8 mouse cellular contexts compared by ENCODE assay signal in genomic region chr11:59661005-59661404, GRCm38 (mm10). TPM values are rescaled to one million over a fixed set of nuclear protein-coding genes. Genes with fewer than 3 reads are reported as not detected.
DNase-seq lines count a peak whose midpoint lies in the region; ATAC-seq and TF ChIP-seq lines count a peak whose summit lies in the region.

TSS of gene Mprip (plus strand) at chr11:59661305.

- peak within 1 kb of the TSS; percentile 88 for H3K4me2 ChIP-seq in forebrain, embryonic 12.5 days
- peak within 1 kb of the TSS; percentile 64 for H3K4me2 ChIP-seq in midbrain, embryonic 16.5 days (ENCODE audit: low read length)

- H3K36me3 ChIP-seq in C2C12 (ENCODE audit: control insufficient read depth, insufficient read depth) (peaks cover 4% of the 10 kb centered on the region), ES-E14 (ENCODE audit: control insufficient read depth, insufficient read depth, low read length, poor library complexity, severe bottlenecking) (no peaks in the 10 kb centered on the region)
- no peaks in the 10 kb centered on the region for H3K36me3 ChIP-seq in forebrain, embryonic 12.5 days (replicated peaks)
- no peaks in the 10 kb centered on the region for H3K36me3 ChIP-seq in midbrain, embryonic 16.5 days (ENCODE audit: control insufficient read depth, insufficient read depth, low read length)

- WGBS in forebrain, embryonic 12.5 days = 57% methylated on average over 3 of the region's 3 CpGs
- 46% methylated on average over 3 of the region's 3 CpGs for WGBS in midbrain, embryonic 16.5 days

- H3K4me3 ChIP-seq in C2C12 (ENCODE audit: insufficient read depth, poor library complexity, severe bottlenecking) (peak within 1 kb of the TSS; percentile 91), ES-E14 (ENCODE audit: insufficient read depth in 1 of 2, low read depth in 1 of 2, low read length in 2 of 2, poor library complexity in 1 of 2, severe bottlenecking in 1 of 2) (peak within 1 kb of the TSS; percentile 67 to 74)
- peak within 1 kb of the TSS; percentile 66 for H3K4me3 ChIP-seq in forebrain, embryonic 12.5 days (replicated peaks)
- peak within 1 kb of the TSS; percentile 66 for H3K4me3 ChIP-seq in midbrain, embryonic 16.5 days (ENCODE audit: low read depth, low read length)

- no peak within 1 kb of the TSS for H3K27ac ChIP-seq in ES-E14 (ENCODE audit: insufficient read depth, low read depth, low read length, poor library complexity, severe bottlenecking)
- peak within 1 kb of the TSS; percentile 69 for H3K27ac ChIP-seq in forebrain, embryonic 12.5 days
- H3K27ac ChIP-seq in midbrain, embryonic 16.5 days (ENCODE audit: low read length) = peak within 1 kb of the TSS; percentile 75

- H3K9me3 ChIP-seq in ES-E14 (ENCODE audit: control insufficient read depth, insufficient read depth, low read depth, low read length) = no peaks in the 10 kb centered on the region
- H3K9me3 ChIP-seq in forebrain, embryonic 12.5 days = no peaks in the 10 kb centered on the region
- no peaks in the 10 kb centered on the region for H3K9me3 ChIP-seq in midbrain, embryonic 16.5 days (replicated peaks; ENCODE audit: control insufficient read depth, low read length, poor library complexity, severe bottlenecking)

- in situ Hi-C loops in ES-E14 (cut with MboI; ENCODE audit: low sequenced_read_pairs in 2 of 2, unreplicated experiment in 2 of 2) = no loop called here

- H3K4me1 ChIP-seq in ES-E14 (ENCODE audit: control insufficient read depth in 2 of 2, insufficient read depth in 2 of 2, low read length in 2 of 2, poor library complexity in 1 of 2) = peaks cover 2 to 9% of the 10 kb centered on the region in 2 experiments; a peak in 3 of 4 replicates
- H3K4me1 ChIP-seq in forebrain, embryonic 12.5 days = peaks cover 38% of the 10 kb centered on the region
- peaks cover 32% of the 10 kb centered on the region for H3K4me1 ChIP-seq in midbrain, embryonic 16.5 days (ENCODE audit: control insufficient read depth, insufficient read depth, low read length)

- H3K27me3 ChIP-seq in C2C12 (ENCODE audit: control insufficient read depth, insufficient read depth, insufficient read length) = no peaks in the 10 kb centered on the region
- H3K27me3 ChIP-seq in forebrain, embryonic 12.5 days = peaks cover 12% of the 10 kb centered on the region
- no peaks in the 10 kb centered on the region for H3K27me3 ChIP-seq in midbrain, embryonic 16.5 days (ENCODE audit: control insufficient read depth, insufficient read depth, low read depth, low read length)

- TF ChIP-seq CTCF in C2C12 (IDR thresholded peaks at IDR 0.05; ENCODE audit: control insufficient read depth, insufficient read depth, insufficient read length) = no peak

- DNase-seq in ES-E14 (ENCODE audit: low read depth, low spot score) = no peak
- DNase-seq in left cerebral cortex, adult 8-10 months (ENCODE audit: low spot score in 2 of 2) = no peak
- no peak for DNase-seq in spleen, postnatal 14 days (ENCODE audit: low spot score in 2 of 2)

- peak within 1 kb of the TSS; percentile 64; the same call in 1 of the 2 replicates for H3K9ac ChIP-seq in ES-E14 (ENCODE audit: insufficient read depth, low read depth, low read length, poor library complexity, severe bottlenecking)
- H3K9ac ChIP-seq in forebrain, embryonic 12.5 days = peak within 1 kb of the TSS; percentile 82
- peak within 1 kb of the TSS; percentile 76 for H3K9ac ChIP-seq in midbrain, embryonic 16.5 days (ENCODE audit: low read depth, low read length)

- no peak for ATAC-seq in forebrain, embryonic 12.5 days (ENCODE audit: low FRiP score)
- no peak for ATAC-seq in hematopoietic stem cell, adult 5-6 weeks (replicated peaks in 1 of 2; ENCODE audit: insufficient read depth in 1 of 2, low FRiP score in 2 of 2, low TSS enrichment in 1 of 2, low read depth in 1 of 2, poor library complexity in 2 of 2, severe bottlenecking in 2 of 2)
- ATAC-seq in midbrain, embryonic 16.5 days = no peak
- ATAC-seq in frontal cortex, adult (ENCODE audit: low TSS enrichment) = no peak

- peaks cover 43% of the 10 kb centered on the region for H3K79me2 ChIP-seq in C2C12 (ENCODE audit: control insufficient read depth, insufficient read depth)

- peak within 1 kb of the TSS; percentile 69 for H3ac ChIP-seq in C2C12 (ENCODE audit: control insufficient read depth, insufficient read length, low read depth)

- peaks cover 33% of the 10 kb centered on the region for H3K79me3 ChIP-seq in C2C12 (ENCODE audit: low read depth)

TF ChIP-seq in C2C12, 6 proteins besides CTCF, POLR2A, EP300 and RAD21:
- TF ChIP-seq FOSL1 (IDR thresholded peaks at IDR 0.05; ENCODE audit: insufficient read depth, low read length, poor library complexity, severe bottlenecking) = no peak
- TF ChIP-seq MAX (IDR thresholded peaks at IDR 0.05) = no peak
- TF ChIP-seq MYOG (IDR thresholded peaks at IDR 0.05; ENCODE audit: control insufficient read depth, extremely low read depth, insufficient read length) = no peak
- TF ChIP-seq MYOD1 (IDR thresholded peaks at IDR 0.05; ENCODE audit: control insufficient read depth, insufficient read length, low read depth) = no peak
- TF ChIP-seq CEBPB (IDR thresholded peaks at IDR 0.05; ENCODE audit: low read depth) = no peak
- no peak for TF ChIP-seq USF1 (IDR thresholded peaks at IDR 0.05; ENCODE audit: low read depth)

TF ChIP-seq in ES-E14, 5 proteins besides CTCF, POLR2A, EP300 and RAD21:
- TF ChIP-seq CHD2 (IDR thresholded peaks at IDR 0.05; ENCODE audit: low read depth, low read length) (no peak), MAFK (IDR thresholded peaks at IDR 0.05; ENCODE audit: insufficient read depth, low read depth, low read length) (no peak), ZC3H11A (IDR thresholded peaks at IDR 0.05; ENCODE audit: borderline replicate concordance, low read depth, low read length) (no peak), ZNF384 (IDR thresholded peaks at IDR 0.05; ENCODE audit: low read depth, low read length) (no peak), HCFC1 (IDR thresholded peaks at IDR 0.05; ENCODE audit: borderline replicate concordance, insufficient read depth, low read length) (no peak)

RNA-seq across cellular contexts. Expression of gene Mprip, which starts in this region (rescaled TPM):
- 257 TPM for polyA plus RNA-seq in C2C12 (2012; fragmentation: generic; extraction: Trizol)
- 112 and 138 TPM in 2 replicates for total RNA-seq in ES-E14 (2012; rRNA removed)
- 39.9 and 77.3 TPM in 2 replicates for polyA plus RNA-seq in forebrain, embryonic 12.5 days (2016; fragmentation: Nextera tagmentation; extraction: Ambion mirVana)
- total RNA-seq in hematopoietic stem cell, adult 5-6 weeks (2017) = 128 and 142 TPM in 2 replicates
- total RNA-seq in left cerebral cortex, adult 8-10 months (2022) = 100 to 1,000 TPM; 269 to 287 (median 277) TPM
- 35.8 and 39.2 TPM in 2 replicates for polyA plus RNA-seq in midbrain, embryonic 16.5 days (2015; fragmentation: Nextera tagmentation; extraction: Ambion mirVana)
